Comparison of ENCODE assay signal across 19 mouse cellular contexts in the genomic region with DNA sequence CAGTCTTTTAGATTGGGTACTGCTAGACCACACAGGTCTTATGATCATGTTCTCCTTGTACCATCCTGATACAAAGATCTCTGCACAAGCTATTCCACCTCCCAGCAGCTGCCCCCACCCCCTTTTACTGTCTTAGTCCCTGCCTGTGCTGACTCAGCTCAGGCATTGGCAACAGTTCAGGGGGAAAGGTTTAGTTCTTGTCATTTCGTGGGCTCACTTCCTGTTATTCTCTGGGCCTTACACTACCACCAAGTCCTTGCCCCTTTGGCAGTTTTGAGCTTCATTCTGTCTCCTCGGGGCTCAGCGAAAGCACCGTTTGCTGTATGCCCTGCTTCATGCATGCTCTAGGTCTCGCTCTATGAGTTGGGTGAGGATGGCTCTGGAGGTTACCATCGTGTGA. TPM values are rescaled to one million over a fixed set of nuclear protein-coding genes. Genes with fewer than 3 reads are reported as not detected.
DNase-seq lines count a peak whose midpoint lies in the region.
"Had no signal": no experiment of that assay in that cellular context is flagged by ENCODE, and none has a peak within 500 bp of the region (broad histone marks: within the 10 kb centered on the region; RNA-seq: fewer than 3 reads in every experiment).

No protein-coding gene starts in this region.

- peak overlapping the region; percentile 55 for H3K27ac ChIP-seq in macrophage
- no peak overlapping the region for H3K27ac ChIP-seq in hindbrain, embryonic 10.5 days
- H3K27ac ChIP-seq in embryonic facial prominence, embryonic 10.5 days (replicated peaks), result no peak overlapping the region
- H3K27ac ChIP-seq: embryonic facial prominence, embryonic 13.5 days; forebrain, embryonic 13.5 days; heart, embryonic 15.5 days; hindbrain, postnatal 0 days; layer of hippocampus, adult 2 months; limb, embryonic 12.5 days; stomach, embryonic 15.5 days had no signal

- H3K79me2 ChIP-seq in macrophage (ENCODE audit: inconsistent target), result no peaks in the 10 kb centered on the region

- no peak overlapping the region for H3K4me3 ChIP-seq in macrophage (ENCODE audit: inconsistent target)
- H3K4me3 ChIP-seq in hindbrain, embryonic 10.5 days, result no peak overlapping the region
- no peak overlapping the region for H3K4me3 ChIP-seq in embryonic facial prominence, embryonic 10.5 days
- H3K4me3 ChIP-seq: embryonic facial prominence, embryonic 13.5 days; forebrain, embryonic 13.5 days; heart, embryonic 15.5 days; layer of hippocampus, adult 2 months; limb, embryonic 12.5 days; stomach, embryonic 15.5 days had no signal

- 20% methylated on average over 6 of the region's 6 CpGs for WGBS in macrophage (ENCODE audit: missing documents)
- 88% methylated on average over 6 of the region's 6 CpGs for WGBS in hindbrain, embryonic 10.5 days
- 82% methylated on average over 6 of the region's 6 CpGs for WGBS in embryonic facial prominence, embryonic 10.5 days

- DNase-seq in heart, adult 11 months, result peak; percentile 89
- DNase-seq in heart, postnatal 36 days, result no peak
- DNase-seq in CD4-positive helper T cell, adult 2 months (ENCODE audit: low read depth, low spot score), result peak; percentile 17
- DNase-seq in adrenal gland, postnatal 25 days, result peak; percentile 50
- DNase-seq in hindbrain, embryonic 10.5 days (ENCODE audit: low spot score), result no peak
- no peak for DNase-seq in embryonic facial prominence, embryonic 10.5 days (ENCODE audit: low spot score)
- DNase-seq in left cerebral cortex, adult 11 months (ENCODE audit: low spot score), result no peak
- DNase-seq: cerebellum, adult 9-11 months; gastrocnemius, postnatal 10 days; lung, adult 2 months; midbrain, embryonic 14.5 days had no signal

- H3K36me3 ChIP-seq in macrophage (ENCODE audit: inconsistent target), result no peaks in the 10 kb centered on the region
- H3K36me3 ChIP-seq in hindbrain, embryonic 10.5 days, result no peaks in the 10 kb centered on the region
- no peaks in the 10 kb centered on the region for H3K36me3 ChIP-seq in embryonic facial prominence, embryonic 10.5 days (replicated peaks)
- H3K36me3 ChIP-seq: embryonic facial prominence, embryonic 13.5 days; heart, embryonic 15.5 days; limb, embryonic 12.5 days; stomach, embryonic 15.5 days had no signal

- intact Hi-C loops in heart, postnatal 36 days (cut with DNase I), result no loop called here

- no peaks in the 10 kb centered on the region for H3K9me3 ChIP-seq in hindbrain, embryonic 10.5 days
- H3K9me3 ChIP-seq in embryonic facial prominence, embryonic 10.5 days, result no peaks in the 10 kb centered on the region
- H3K9me3 ChIP-seq: embryonic facial prominence, embryonic 13.5 days; forebrain, embryonic 13.5 days; heart, embryonic 15.5 days; limb, embryonic 12.5 days; stomach, embryonic 15.5 days had no signal

- H3K4me1 ChIP-seq in hindbrain, embryonic 10.5 days (replicated peaks), result no peaks in the 10 kb centered on the region
- 0 out of 2 replicates have a peak, but pooled peaks cover 2% of the 10 kb centered on the region for H3K4me1 ChIP-seq in embryonic facial prominence, embryonic 10.5 days
- H3K4me1 ChIP-seq: embryonic facial prominence, embryonic 13.5 days; stomach, embryonic 15.5 days had no signal

- no peaks in the 10 kb centered on the region for H3K27me3 ChIP-seq in hindbrain, embryonic 10.5 days (ENCODE audit: insufficient read depth, poor library complexity, severe bottlenecking)
- H3K27me3 ChIP-seq in embryonic facial prominence, embryonic 10.5 days (replicated peaks; ENCODE audit: low read depth, poor library complexity, severe bottlenecking), result no peaks in the 10 kb centered on the region
- H3K27me3 ChIP-seq: embryonic facial prominence, embryonic 13.5 days; forebrain, embryonic 13.5 days; heart, embryonic 15.5 days; limb, embryonic 12.5 days; stomach, embryonic 15.5 days had no signal

RNA-seq across cellular contexts. Expression of gene Itm2b, which starts 48.4 kb away (rescaled TPM):
- 100 to 1,000 TPM; 753 to 767 TPM for total RNA-seq in heart, postnatal 36 days (2021)
- total RNA-seq in adrenal gland, postnatal 25 days (2021), result 881 and 1,010 TPM in 2 replicates
- total RNA-seq in macrophage (2018; cell fraction: chromatin; rRNA removed), result 100 to 1,000 TPM in 25 of 26 experiments, 10 to 100 TPM in 1; 99.9 to 715 (median 297) TPM
- total RNA-seq in macrophage (2018; cell fraction: cytosol; rRNA removed), result 1,000 to 10,000 TPM; 2,781 to 4,191 (median 3,475) TPM
- 1,000 to 10,000 TPM in 24 of 26 experiments, 100 to 1,000 TPM in 2; 559 to 2,630 (median 1,649) TPM for total RNA-seq in macrophage (2018; cell fraction: nucleus; rRNA removed)
- polyA plus RNA-seq in macrophage (2018), result 3,192 to 6,999 TPM (median 6,128 TPM) in 3 replicates
- 249 and 310 TPM in 2 replicates for polyA plus RNA-seq in hindbrain, embryonic 10.5 days (2016; fragmentation: Nextera tagmentation; extraction: Ambion mirVana)
- polyA plus RNA-seq in embryonic facial prominence, embryonic 10.5 days (2016; fragmentation: Nextera tagmentation; extraction: Ambion mirVana), result 197 and 226 TPM in 2 replicates

Comparison
In these comparisons a context has a peak if more than half of its experiments do, and no peak if none do; other contexts are left out.
1. DNase-seq: peak in heart, adult 11 months (single experiment), CD4-positive helper T cell, adult 2 months (single experiment) and adrenal gland, postnatal 25 days (single experiment); none in heart, postnatal 36 days (0 of 2), hindbrain, embryonic 10.5 days (single experiment), embryonic facial prominence, embryonic 10.5 days (single experiment) and left cerebral cortex, adult 11 months (single experiment).
2. RNA of gene Itm2b, which starts 48.4 kb away (polyA plus RNA-seq): 3,192 to 6,999 TPM in macrophage; 249 to 310 TPM in hindbrain, embryonic 10.5 days and 197 to 226 TPM in embryonic facial prominence, embryonic 10.5 days; every median in the first group is over 10 times any median in the second.